Mouse (Mus musculus) CD4-positive helper T cell, adult 2 months (primary cell): ENCODE measurements around the gene Tmem150c.

Source experiments
- DNase-seq: peaks from one replicate; pipeline ENCODE4 v3.0.0-alpha.2; 2012; ENCODE audit warnings: low read depth, missing footprints, low spot score

The Tmem150c gene

GRCm38 (mm10) chr5:100166591-100167491 lies 7.2 kb upstream of the Tmem150c start:
- no peak for DNase-seq

DNA sequence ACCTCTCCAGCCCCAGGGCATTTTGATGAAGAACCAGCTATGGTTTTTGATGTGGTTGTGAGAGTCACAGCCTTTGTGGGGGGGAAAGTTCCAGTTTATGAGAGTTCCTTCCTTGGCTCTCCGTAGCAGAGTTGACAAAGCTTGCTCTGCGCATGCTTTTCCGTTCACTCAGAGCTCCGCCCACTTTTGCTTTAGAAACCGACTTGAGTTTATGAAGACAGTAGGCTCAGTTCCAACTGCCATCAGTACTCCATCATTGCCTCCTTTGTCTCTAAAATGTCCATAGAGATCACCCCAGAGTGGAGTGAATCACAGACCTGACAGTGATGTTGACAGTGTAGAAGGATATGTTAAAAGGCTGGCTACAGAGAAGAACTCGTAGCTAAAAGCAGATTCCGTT lies 3.8 kb upstream of the Tmem150c start:
- no peak for DNase-seq

DNA sequence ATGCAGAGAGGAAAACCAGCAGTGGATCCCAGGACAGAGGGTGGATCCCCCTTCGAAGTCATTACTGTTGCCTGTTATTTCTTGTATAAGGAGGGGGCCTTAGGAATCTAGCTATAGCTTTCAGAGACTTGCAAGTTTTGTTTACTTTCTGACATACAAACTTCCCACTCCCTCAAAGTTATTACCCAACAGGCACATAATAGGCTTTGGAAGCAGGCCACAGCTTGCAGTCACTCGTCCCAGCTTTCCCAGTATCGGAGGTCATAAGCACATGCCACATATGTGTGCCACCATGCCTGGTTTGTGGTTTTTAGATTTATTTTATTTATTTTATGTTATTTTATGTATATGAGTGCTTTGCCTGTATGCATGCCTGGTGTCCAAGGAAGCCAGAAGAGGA lies 3.2 kb upstream of the Tmem150c start:
- DNase-seq = no peak

GRCm38 (mm10) chr5:100162053-100162452 lies 2.4 kb upstream of the Tmem150c start:
- DNase-seq = no peak

DNA sequence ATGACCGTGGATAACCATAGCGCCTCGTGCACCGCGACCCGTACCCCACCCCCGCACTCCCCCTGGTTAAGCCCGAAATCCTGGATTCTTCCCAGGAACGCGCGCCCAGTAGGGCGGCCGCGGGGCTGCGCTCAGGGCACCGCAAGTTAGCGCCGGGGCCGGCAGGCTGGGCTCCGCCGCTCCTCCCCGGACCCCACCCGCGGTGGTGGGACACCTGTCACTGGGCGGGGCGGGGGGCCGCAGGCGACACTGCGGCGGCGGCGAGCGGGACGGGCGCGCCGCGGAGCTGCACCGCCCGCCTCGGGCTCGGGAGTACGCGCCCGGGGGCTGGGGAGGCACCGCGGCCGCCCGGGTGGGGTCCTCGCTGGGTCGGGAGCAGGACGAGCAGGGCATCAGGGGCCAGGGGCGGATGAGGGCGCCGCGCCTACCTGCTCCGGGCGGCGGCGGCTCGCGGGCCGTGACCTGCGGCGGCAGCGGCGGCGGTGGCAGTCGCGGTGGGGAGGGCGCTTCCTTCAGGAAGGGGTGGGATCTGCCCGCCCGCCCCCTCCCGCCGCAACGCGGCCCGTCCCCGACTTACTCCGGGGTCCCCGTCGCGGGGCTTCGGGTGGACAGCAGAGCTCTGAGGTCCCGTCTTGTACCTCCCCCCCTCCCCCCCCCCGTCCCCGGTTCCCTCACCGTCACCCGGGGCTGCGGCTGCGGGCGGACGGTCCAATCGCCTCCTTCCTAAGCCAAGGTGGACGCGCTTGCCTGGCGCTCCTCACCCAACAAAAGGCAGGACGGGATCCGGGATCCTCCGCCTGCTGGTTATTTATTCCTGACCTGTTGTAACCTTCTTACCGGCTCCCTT lies 594 bp downstream of the Tmem150c start:
- DNase-seq = no peak

DNA sequence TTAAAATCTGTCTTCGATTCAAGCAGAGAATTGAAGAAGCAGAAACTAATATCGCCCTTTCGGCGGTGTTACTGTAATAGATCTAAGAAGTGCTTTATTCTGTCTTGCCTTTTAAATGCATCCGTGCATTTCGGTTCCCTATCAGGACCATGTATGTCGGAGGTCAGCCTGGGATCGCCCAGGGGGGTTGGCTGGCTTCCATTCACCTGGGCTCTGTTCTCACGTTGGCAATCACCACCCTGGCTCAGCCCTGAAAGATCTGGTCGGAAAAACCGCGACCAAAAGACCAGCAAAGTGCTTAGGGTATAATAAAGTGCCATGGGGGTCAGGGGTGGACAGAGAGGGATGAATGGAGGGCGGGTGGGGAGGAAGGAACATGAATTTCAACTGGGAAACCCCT lies 1.3 kb downstream of the Tmem150c start:
- no peak for DNase-seq

GRCm38 (mm10) chr5:100155646-100156045 lies 4.0 kb downstream of the Tmem150c start:
- DNase-seq = no peak

DNA sequence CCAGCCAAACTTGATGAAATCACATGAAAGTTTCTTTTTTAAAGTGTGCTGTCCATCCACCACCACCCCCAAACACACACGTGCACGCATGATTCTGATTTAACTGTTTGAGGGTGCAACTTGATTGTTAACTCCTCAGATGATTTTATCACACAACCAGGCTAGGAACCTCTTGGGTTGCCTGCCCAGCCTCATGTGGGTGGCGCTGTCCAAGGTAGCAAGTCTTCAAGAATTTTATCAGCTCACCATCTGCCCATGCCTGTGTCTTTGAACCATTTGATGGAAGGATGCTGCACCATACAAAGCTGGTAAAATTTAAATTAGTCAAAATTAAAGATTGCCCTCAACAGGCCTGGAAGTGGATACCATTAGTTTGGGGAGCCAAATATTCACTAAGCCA lies 9.6 kb downstream of the Tmem150c start:
- no peak for DNase-seq

DNA sequence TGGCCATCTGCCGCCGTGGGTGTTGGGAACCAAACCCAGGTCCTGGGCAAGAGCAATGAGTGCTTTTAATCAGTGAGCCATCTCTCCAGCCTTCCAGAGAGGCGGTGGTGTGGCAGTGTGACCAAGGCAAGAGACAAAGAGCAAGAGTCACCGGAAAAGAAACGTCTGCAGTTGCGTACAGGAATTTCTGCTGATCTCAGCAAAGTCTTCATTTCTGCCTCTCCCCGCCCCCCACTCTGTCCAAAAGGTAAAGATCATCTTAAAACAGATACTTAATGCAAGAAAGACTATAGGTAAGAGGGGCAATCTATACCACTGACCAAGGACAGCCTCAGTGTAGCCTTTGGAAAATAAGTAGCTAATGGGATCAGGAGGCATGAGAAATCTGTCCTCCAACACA lies 14.8 kb downstream of the Tmem150c start:
- DNase-seq = no peak

- no peak for DNase-seq
Observed at GRCm38 (mm10) chr5:100127283-100127682, 32.3 kb downstream of the Tmem150c start.

DNA sequence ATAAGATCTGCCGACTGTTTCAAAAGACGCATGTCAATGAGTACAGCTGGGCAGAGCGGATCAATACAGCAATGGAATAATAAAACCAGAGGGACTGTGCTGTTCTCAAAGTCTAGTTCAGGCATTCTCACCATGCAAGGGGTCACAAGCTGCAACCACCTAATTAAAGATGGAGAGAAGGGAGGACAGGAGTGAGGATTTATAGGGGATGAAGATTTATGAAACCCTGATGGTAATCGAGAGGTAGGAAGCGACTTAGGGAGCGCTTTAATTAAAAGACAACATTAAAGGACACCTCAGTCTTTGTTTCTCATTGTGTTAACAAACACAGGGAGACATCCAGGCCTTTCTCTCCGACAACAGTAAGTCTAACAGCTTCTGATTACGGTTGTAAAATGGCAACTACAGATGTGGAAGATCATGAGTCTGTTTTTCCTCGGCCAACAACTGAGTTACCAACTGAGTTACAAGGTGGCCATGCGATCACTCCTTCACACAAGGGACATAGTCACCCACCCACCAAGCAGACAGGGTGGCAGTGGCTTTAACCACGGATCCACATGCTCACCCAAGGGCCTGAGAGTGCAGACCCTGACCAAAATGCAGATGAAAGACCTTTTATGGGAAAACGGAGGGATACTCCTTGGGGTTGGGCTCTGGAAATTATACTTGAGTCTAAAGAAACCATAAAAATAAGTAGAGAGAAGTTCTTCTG lies 34.0 kb downstream of the Tmem150c start:
- no peak for DNase-seq

DNA sequence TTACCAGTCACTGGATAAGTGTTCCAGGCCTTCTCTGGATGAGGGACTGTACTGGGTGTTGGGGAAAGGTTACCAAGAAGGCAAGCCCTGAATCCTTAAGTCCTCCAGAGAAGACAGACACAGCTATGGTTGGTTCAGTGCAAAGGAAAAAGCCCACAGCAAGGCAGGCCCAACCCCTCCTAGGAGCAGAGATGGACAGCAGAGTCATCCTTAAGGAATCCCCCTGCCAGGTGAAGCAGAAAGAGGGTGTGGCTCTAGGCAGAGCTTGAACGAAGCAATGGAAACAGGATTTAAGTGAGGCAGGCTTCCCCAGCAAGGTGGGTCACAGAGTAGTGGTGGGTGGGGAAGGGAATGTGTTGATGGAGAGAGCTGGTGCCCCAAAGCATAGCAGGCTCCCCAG lies 35.1 kb downstream of the Tmem150c start:
- DNase-seq = no peak

- DNase-seq = no peak
Observed at GRCm38 (mm10) chr5:100123283-100123682, 36.3 kb downstream of the Tmem150c start.

GRCm38 (mm10) chr5:100121170-100121569 lies 38.4 kb downstream of the Tmem150c start:
- no peak for DNase-seq

GRCm38 (mm10) chr5:100120711-100121141 lies 38.9 kb downstream of the Tmem150c start:
- DNase-seq = no peak

GRCm38 (mm10) chr5:100119331-100119730 lies 40.3 kb downstream of the Tmem150c start:
- DNase-seq = no peak

- no peak for DNase-seq
Observed at GRCm38 (mm10) chr5:100113403-100113802, 46.2 kb downstream of the Tmem150c start.

- no peak for DNase-seq
Observed at GRCm38 (mm10) chr5:100110581-100110980, 49.0 kb downstream of the Tmem150c start.

DNA sequence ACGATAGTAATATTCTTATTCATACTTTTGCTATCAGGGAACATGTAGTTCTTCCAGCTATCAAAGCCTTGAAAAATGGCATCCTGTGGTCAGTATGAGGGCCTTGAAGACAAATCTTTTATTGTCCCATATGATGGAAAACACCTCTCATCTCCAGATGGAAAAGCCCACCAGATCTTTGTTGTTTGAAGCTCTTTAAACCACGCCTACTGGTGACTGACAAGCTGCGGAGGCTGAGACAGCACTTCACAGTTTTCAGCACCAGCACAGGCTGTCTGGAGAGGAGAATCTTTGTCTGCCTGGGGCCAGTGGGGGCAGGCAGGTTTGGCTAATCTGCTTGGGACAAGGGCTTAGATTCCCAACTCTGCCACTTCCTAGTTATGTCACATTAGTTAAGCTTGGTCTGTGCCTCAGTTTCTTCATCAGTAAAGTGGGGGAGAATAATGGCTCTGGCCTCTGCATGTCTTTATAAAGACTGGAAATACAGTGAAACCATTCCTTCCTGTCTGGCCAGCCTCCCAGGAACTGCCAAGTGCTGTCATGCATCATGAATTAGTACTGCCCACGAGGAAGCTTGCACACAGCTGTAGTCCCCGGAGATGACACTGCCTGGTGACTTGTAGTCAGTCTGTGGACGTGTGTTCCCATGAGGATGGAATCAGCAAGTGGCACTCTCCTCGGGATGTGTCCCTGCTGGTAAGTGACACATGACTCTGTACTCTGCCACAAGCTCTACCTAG lies 49.9 kb downstream of the Tmem150c start:
- no peak for DNase-seq

DNA sequence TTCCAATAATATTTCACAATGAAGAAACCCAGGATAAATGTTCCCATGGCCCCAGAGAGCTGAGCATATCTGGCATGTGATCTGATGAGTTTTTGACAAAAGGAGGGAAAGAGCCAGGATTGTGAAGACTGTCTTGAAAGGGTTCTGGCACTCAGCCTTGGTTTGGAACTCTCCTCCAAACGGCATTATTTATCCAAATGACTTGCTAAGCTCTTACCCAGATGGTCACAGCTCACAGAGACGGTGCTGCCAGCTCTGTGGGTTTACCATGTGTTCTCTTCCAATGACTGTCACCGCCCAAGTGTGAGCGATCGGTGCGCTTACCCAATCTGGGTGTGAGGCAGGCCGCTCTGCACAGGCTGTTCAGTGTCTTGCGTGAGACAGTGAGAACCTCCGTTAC lies 50.7 kb downstream of the Tmem150c start:
- DNase-seq = no peak

GRCm38 (mm10) chr5:100102395-100102794 lies 57.2 kb downstream of the Tmem150c start:
- DNase-seq = no peak
